Mouse (Mus musculus): ENCODE measurements around the gene Galnt17. TPM values are rescaled to one million over a fixed set of nuclear protein-coding genes. Genes with fewer than 3 reads are reported as not detected.

Gene Galnt17
- total RNA-seq, 4 experiments from 2014 or later = 3.8 to 5.5 (median 4.1) TPM

- DNase-seq (ENCODE audit: low spot score) = no peak
Observed at GRCm38 (mm10) chr5:131241689-131242088, 66.6 kb downstream of the Galnt17 start.

- no peak for DNase-seq (ENCODE audit: low spot score)
Observed at GRCm38 (mm10) chr5:131239813-131240212, 68.5 kb downstream of the Galnt17 start.

DNA sequence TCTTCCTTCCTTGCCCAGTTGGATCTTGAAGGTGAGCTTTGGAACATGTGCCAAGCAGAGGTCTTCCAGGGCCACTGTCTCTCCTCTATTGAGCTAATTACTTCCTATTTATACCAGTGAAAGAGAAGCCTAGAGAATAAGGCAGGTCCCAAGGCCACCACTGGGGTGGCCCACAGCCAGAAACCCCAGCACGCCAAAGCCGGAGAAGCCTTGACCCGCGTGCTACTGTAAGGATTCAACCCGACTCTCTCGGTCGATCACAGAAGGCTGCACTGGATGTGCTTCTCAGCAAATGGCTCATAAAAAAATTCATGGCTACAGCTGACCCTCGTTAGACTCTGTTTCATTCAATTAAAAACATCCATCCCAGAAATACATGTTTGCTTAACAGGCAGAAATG lies 71.4 kb downstream of the Galnt17 start:
- no peak for DNase-seq (ENCODE audit: low spot score)

DNA sequence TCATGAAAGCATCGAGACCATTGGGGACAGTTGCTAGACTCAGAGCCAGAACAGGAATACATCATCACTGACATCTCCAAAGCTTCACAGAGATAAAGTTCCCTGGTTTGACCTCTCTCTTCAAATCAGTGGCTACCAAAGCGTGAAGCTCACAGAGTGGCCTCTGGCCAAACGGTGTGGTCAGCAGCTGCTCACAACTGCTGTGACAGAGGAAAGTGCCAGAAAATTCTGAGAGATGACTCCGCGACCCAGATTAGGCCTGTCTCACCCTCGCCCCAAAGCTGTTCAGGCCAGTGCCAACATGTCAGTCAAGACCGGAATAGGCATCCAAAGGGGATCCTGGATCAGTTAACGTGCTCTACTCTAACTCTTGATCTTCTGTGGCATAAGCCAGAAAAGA lies 74.5 kb downstream of the Galnt17 start:
- peak; percentile 30 for DNase-seq (ENCODE audit: low spot score)

- DNase-seq (ENCODE audit: low spot score) = peak; percentile 39
Observed at GRCm38 (mm10) chr5:131231060-131231459, 77.2 kb downstream of the Galnt17 start.

DNA sequence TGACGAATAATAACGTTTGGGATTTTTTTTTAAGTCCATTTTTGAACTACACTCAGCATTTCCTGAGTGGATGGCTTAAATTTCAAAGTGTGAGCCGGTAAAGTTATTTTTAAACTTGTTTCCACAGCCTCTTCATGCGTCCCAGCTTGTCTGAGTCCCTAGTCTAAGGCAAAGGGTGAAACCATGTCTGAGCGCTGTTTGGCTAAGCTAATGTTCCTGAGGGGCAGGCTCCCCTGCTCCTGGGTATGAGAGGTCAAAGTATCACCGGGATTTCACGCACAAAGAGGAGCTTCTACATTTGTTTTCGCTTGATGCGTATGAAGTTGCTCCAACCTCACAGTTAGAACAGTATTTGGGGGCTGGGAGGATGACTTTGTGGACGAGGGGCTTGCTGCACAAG lies 78.6 kb downstream of the Galnt17 start:
- DNase-seq (ENCODE audit: low spot score) = no peak

DNA sequence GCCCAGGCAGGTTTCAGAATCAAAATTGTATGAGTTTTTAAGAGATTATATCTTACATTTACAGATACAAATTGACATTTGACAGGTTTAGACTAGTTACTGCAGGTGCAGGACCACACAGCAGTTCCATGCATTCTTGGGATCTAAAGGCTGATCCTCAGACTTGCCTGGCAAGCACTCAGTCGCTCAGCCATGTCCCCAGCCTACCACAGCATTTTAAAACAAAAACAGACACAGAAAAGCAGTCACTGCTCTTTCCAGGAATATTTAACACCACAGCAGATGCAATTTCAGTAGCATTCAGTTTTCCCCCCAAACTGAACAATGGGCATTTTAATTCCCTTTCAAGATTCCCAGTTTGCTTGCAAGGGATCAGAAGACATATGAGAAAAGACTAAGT lies 84.9 kb downstream of the Galnt17 start:
- no peak for DNase-seq (ENCODE audit: low spot score)

- no peak for DNase-seq (ENCODE audit: low spot score)
Observed at GRCm38 (mm10) chr5:131222498-131223244, 85.6 kb downstream of the Galnt17 start.

DNA sequence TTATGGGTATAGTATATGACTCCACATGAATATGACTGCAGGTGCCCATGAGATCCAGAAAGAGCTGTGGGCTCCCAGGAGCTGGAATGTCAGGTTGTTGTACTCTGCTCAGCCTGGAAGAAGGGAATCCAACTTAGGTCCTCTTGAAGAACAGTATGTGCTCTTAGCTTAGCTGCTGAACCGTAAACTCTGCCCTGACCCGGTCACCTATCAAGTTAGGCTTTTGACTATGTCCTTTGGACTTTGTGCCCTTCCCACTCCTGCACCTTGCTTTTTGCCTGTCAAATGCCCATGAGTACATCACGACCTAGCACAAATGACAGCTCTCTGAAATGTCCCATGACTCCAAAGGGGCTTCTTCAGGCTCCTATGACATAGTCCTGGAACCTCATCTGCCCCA lies 90.1 kb downstream of the Galnt17 start:
- DNase-seq (ENCODE audit: low spot score) = no peak

DNA sequence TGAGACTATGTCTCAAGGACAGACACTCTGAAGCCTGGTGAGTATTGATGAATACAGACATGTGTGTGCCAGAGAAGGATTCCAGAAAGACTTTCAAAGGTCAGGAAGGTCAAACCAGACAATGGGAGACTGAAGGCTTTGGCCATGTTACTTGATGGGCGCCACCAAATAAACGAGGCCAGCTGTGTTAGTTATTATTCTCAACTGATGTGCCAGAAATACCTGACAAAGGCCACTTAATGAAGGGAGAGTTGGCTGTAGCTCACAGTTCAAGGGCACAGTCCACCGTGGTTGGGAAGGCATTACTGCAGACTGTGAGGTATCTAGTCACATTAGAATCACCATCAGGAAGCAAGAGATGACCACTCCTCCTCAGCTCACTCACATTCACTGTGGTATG lies 96.7 kb downstream of the Galnt17 start:
- DNase-seq (ENCODE audit: low spot score) = no peak

DNA sequence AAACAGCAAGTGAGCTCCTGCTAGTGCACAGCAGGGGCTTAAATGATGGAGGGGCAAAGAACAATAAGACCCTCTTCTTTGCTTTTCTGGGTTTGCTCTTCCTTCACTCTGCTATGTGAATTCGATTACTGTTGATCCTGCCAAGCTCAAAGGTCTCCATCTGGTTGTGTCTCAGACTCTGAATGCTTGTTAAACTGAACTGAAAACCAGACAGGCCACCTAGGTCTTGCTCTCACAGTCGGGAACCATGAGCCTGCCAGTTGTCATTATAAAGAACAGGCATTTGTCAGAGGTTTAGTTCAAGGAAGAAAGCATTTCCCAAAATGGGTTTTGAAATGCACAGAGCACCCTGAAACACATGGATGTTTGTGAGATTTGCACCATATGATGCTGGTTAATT lies 107.2 kb downstream of the Galnt17 start:
- no peak for DNase-seq (ENCODE audit: low spot score)

GRCm38 (mm10) chr5:131192311-131192710 lies 116.0 kb downstream of the Galnt17 start:
- no peak for DNase-seq (ENCODE audit: low spot score)

GRCm38 (mm10) chr5:131184566-131184965 lies 123.7 kb downstream of the Galnt17 start:
- no peak for DNase-seq (ENCODE audit: low spot score)

- DNase-seq (ENCODE audit: low spot score) = peak; percentile 36
Observed at GRCm38 (mm10) chr5:131181231-131181630, 127.1 kb downstream of the Galnt17 start.

DNA sequence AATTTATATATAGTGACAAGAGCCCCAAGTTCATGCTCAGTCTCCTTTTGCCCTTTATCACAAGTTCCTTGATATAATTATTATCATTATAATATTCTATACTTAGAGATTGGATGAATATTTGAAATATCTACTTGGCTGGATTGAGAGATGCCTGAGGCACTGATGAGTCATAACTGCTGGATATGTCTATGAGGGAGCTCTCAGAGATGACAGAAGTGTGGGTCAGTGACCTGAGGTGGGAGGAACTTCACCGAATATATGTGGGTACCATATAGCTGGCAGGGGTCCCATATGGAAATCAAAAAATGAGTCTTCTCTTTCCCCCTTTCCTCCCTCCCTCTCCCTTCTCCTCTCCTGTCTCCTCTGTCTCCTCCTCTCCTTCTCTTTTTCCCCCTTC lies 127.5 kb downstream of the Galnt17 start:
- peak; percentile 3 for DNase-seq (ENCODE audit: low spot score)

DNA sequence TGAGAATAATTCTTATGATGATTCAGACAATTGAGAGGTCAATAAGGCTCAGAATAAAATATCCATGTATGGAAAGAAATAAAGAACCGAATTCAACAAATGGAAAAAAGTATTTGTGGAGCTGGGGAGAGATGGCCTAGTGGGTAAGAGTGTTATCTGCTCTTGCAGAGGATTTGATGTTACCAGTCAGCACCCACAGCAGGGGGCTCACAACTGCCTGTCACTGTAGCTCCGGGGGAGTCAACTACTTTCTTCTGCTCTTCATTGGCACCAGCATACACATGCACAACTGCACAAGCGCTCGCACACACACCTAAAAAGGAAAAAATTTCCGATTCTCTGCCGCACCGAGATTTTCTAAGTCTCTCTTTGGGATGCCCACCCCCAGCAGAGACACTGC lies 130.4 kb downstream of the Galnt17 start:
- no peak for DNase-seq (ENCODE audit: low spot score)

- no peak for DNase-seq (ENCODE audit: low spot score)
Observed at GRCm38 (mm10) chr5:131177168-131177567, 131.1 kb downstream of the Galnt17 start.

DNA sequence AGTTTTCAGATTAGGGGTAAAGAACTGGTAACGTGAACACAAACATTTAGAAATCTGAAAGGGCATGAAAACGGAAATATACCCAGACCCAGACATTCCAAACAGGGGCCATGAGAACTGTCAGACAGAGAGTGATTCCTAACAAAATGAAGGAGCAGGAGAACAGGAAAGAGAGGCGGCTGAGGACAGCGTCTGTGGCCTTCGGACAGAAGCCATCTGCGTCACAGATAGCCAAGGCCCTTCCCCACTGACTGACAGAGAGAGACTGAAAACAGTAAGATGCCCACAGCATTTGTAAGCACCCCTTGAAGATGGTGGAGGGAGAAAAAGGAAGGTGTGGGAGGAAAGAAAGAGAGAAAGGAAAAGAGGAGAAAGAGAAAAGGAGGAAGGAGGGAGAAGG lies 139.1 kb downstream of the Galnt17 start:
- DNase-seq (ENCODE audit: low spot score) = no peak

GRCm38 (mm10) chr5:131167366-131167765 lies 140.9 kb downstream of the Galnt17 start:
- DNase-seq (ENCODE audit: low spot score) = no peak

DNA sequence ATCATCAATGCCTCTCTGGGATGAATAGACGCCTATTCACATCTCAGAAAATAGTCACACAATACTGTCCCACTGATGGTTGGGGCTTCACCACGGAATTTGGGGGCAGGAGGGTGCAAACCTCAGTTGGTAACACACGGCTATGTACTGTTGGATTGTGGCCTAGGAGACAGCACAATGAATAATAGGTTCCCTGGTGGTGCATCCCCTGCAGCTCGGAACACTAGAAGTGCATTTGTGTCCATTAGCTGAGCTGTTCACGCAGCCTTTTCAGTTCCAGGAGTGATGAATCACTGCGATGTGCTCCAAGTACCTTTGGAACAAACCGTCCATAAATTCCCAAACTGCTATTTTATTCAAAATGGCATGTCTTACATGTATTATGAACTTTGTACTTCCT lies 142.6 kb downstream of the Galnt17 start:
- DNase-seq (ENCODE audit: low spot score) = no peak

- no peak for DNase-seq (ENCODE audit: low spot score)
Observed at GRCm38 (mm10) chr5:131157866-131158265, 150.4 kb downstream of the Galnt17 start.

DNA sequence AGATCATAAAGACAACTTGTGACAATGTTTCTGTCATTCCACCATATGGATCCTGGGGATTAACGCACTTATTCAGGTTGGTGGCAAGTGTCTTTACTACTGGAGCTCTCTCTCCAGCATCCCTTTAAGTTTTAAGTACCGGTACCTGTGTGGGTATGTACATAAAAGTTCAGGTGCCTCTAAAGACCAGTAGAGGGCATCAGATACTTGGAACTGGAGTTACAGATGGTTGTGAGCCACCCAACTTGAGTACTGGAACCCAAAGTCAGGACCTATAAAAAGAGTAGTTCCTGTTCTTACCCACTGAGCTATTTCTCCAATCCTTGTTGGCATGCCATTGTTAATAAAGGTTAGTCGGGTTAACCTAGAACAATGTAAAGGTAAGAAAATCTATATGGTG lies 152.0 kb downstream of the Galnt17 start:
- DNase-seq (ENCODE audit: low spot score) = no peak

- DNase-seq (ENCODE audit: low spot score) = no peak
Observed at GRCm38 (mm10) chr5:131142606-131143005, 165.7 kb downstream of the Galnt17 start.

GRCm38 (mm10) chr5:131134809-131135208 lies 173.5 kb downstream of the Galnt17 start:
- no peak for DNase-seq (ENCODE audit: low spot score)
